Mouse (Mus musculus): ENCODE data around the gene Zbbx.

The Zbbx gene

DNA sequence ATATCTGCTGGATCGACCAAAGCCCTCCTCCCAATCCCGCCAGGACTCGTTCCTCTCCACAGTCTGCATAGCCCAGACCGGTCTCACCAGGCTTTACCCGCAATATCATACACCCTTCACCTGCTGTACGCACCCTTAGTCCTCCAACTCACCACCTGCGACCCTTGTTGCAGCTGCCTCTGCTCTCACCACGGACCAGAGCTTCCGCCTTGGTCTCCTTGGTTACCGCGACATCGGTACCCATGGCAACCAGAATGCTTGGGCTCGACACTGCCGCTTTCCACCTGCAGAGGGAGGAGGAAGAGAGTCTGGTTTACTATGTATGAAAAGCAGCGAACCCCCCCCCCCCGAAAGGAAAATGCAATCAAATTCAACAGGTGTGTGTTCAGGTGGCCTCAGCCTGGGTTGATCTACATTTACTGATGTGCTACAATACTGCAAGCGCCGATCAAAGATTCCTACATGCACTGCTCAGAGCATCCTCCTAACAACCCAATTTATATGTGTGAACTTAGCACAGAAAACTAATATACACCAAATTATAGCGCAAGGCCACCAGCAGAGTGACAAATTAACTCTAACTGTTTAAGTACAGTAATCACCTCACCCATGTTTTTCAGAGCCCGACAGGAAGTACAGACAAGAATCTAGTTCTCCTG, at the start of gene Zbbx:
Zbbx (minus strand) TSS at position 197 of the 659 bp plus-strand sequence.
- DNase-seq, result no peak

GRCm38 (mm10) chr3:75202808-75203503, 38.1 kb upstream of the Zbbx start:
- peak; percentile 27 for DNase-seq

GRCm38 (mm10) chr3:75182606-75183005, 17.8 kb upstream of the Zbbx start:
- DNase-seq, result no peak

DNA sequence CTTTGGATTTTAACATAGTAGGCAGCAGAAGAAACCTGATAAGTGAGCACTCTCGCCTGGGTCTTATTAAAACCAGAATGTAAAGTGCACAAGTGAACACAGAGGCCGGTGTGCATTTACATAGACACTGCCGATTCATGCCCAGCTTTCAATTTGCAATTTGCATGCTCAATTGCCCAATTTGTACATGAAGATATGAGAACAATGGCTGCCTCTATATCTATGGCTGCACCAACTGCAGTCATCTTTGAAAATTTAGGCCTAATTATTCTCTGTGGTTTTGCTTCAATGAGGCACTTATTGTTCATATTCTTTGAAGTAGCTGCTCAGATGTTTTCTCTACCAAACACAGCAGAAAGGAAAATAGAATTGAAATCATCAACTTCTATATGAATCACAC, 23.0 kb downstream of the Zbbx start:
- no peak for DNase-seq

- DNase-seq, result peak; percentile 59
These were observed 60.0 kb downstream of the Zbbx start for GRCm38 (mm10) chr3:75104867-75105266.

DNA sequence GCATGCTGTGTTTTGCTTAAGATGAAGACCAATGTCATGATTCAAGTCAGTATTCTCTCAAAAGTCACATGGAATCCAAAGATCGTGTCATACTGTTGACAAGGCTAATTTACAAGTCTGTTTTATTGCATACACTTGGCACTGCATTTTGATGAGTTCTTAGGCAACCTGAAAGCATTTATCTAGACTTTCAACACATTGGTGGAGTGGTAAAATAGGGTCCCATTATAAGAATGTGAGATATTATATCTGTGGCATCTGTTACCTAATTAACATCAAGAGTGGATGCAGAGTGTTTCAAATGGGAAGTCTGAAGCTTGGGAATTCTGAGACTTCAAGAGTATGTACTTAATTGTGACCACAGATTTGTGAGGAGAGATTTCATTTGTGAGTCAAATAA, 79.1 kb downstream of the Zbbx start:
- no peak for DNase-seq

GRCm38 (mm10) chr3:75078906-75079305, 85.9 kb downstream of the Zbbx start:
- no peak for DNase-seq

- no peak for DNase-seq
These were observed 155.1 kb downstream of the Zbbx start for GRCm38 (mm10) chr3:75009701-75010100.
